Mouse (Mus musculus): ENCODE data around the gene Scamp3.

- TF ChIP-seq CTCF (IDR thresholded peaks at IDR 0.05; ENCODE audit: borderline replicate concordance, insufficient read depth, low read length): no peak
- TF ChIP-seq POLR2A (IDR thresholded peaks at IDR 0.05; ENCODE audit: low read depth, low read length): no peak
Observed at GRCm38 (mm10) chr3:89175544-89175943, 1.7 kb upstream of the Scamp3 start.
